Mouse (Mus musculus) fat pad, adult 2 months (tissue): ENCODE results near the gene Riok1.

Experiments
- DNase-seq: peaks from one replicate; pipeline ENCODE4 v3.0.0-alpha.2; 2011; ENCODE audit warnings: low read depth, low spot score; ENCODE audit errors: extremely low read depth

Gene Riok1

DNA sequence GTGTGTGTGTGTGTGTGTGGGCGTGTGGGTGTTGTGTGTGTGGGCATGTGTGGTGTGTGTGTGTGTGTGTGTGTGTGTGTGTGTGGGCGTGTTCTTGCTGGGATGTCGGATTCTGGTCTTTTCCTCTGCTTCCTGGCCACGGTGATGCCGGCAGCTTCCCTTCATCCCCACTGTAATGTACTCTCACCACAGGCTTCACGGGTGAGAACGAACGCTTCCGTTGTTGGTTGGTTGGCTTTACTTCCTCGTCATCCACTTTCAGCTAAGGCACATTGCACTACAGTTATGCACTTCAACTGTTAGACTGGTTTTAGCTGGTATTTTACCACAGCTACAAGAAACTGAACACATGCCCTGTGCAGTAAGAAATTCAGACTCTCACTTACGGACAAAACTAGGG lies 25.9 kb downstream of the Riok1 start:
- no peak for DNase-seq

DNA sequence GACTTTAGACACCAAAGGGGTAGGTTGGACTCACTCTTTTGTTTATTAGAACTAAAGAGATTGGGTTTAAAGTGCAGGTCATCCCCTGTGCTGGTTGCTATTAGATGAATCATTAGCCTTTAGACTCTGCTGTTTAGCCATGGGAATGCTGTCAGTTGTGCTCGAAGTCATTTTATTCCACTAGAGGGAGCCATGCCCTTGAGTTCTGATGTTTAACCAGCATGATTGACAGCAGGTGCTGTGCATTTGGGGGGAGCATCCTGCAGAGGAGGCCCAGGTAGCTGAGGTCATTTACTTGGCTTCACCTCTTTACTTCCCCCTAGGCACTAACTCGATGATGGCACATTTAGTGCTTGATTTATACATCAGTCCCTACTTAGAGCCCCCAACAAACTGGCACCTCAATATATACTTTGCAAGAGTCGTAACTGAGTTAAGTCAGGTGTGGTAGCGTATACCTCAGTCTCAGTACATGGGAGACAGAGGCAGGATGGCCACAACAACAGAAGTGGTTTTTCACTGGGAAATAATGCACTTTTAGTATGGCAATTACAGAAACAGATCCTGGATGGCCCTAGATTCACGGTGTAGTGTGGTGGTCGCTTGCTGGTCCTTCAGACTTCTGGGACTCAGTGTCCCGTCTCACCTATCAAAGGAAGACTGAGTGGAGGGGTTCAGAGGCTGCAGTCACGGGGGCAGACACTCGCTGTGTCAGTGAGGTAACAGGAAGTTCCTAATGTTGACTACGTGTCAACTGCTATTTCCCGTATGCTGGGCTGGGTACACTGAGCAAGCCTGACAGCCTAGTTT lies 28.3 kb downstream of the Riok1 start:
- no peak for DNase-seq

GRCm38 (mm10) chr13:38070945-38071344 lies 34.1 kb downstream of the Riok1 start:
- DNase-seq = no peak

DNA sequence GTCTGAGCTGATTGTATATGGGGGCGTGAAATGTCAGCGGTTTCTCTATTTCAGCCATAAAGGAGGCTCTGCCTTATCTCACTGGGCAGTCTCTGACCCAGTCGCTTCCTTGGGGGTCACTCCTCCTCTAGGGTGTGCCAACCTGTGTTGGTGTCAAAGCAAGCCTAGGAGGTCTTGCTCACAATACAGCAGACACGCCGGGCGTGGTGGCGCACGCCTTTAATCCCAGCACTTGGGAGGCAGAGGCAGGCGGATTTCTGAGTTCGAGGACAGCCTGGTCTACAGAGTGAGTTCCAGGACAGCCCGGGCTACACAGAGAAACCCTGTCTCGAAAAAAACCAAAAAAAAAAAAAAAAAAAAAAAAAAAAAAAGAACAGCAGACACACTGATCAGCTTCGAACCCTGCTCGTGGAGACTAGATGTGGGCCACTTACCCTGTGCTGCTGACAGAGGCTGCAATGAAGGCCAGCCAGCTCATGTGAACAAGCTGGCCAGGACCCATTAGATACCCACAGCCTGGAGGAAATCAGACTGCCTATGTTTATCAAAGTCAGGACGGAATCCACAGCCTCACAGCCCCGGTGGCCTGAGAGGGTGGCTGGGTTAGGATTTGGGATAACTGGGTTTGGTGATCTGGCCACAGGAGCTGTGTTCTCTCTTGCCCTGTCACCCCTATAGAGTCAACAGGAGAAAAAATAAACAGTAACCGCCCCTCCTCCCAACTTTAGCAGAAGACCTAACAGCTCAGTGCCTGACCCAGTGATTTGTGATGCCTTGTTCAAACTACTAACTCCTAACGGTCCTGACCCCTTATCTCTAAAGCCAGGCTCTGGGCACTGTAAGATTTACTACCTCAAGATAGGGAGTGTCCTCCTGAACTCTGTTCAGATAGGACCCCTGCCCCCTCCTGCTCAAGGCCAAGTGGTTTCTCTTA lies 36.8 kb downstream of the Riok1 start:
- DNase-seq = no peak

- no peak for DNase-seq
Measured at GRCm38 (mm10) chr13:38074404-38074803, 37.6 kb downstream of the Riok1 start.

GRCm38 (mm10) chr13:38077113-38077512 lies 40.3 kb downstream of the Riok1 start:
- no peak for DNase-seq

DNA sequence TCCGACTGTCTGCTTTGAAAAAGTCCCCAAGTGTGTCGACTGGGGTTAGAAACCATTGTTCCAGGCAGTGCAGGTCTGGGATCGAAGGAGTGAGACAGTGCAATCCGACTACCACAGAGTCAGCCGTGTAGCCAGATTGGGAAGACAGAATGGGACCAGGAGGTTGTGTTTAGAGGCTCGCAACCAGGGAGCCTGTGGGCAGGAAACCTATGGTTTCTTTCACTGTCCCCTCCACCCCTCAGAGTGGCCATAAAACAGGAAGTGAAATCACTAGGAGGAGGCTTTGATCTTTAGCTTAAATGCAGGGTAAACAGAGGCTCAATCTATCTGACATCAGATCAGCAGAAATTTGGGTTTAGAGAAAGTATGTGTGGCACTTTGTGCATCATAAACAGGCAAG lies 42.0 kb downstream of the Riok1 start:
- no peak for DNase-seq

GRCm38 (mm10) chr13:38079366-38079765 lies 42.6 kb downstream of the Riok1 start:
- DNase-seq = no peak

DNA sequence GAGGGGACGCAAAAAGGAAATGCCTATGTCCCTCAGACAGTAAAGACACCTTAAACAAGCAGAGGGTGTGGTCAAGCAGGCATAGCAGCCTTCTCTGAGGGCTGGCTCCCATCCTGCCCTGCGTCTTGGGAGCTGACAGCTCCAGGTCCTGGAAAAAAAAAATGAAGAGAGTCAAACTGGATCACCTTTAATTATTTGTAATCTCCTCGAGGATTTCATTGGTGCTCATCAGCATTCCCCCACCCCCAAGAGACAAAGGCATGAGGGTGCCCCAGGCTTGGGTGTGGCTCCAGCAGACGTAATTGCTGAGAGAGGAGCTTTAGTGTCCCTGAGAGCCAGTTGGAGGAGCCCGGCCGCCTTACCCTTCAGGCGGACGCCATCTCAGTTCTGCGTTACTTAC lies 43.2 kb downstream of the Riok1 start:
- no peak for DNase-seq

GRCm38 (mm10) chr13:38080725-38081124 lies 43.9 kb downstream of the Riok1 start:
- DNase-seq = peak; percentile 74

DNA sequence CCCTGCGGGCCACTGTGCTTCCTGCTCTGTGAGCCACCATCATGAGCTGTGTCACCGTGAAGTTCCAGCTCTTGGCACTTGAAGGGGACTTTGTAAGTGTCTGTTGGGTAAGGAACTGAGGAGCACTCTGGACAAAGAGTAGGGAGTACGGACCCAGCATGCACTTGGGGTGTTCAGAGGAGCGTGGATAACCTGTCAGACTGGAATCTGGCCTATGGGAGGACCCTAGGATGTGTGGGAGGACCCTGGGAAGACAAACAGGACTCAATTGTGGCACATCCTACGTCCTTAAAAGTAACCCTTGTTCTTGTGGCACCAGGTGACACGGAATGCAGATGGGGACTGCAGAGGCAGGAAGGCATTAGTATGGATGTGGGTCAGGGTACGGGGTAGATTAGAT lies 44.4 kb downstream of the Riok1 start:
- peak; percentile 83 for DNase-seq

- DNase-seq = no peak
Measured at GRCm38 (mm10) chr13:38086711-38087110, 49.9 kb downstream of the Riok1 start.

DNA sequence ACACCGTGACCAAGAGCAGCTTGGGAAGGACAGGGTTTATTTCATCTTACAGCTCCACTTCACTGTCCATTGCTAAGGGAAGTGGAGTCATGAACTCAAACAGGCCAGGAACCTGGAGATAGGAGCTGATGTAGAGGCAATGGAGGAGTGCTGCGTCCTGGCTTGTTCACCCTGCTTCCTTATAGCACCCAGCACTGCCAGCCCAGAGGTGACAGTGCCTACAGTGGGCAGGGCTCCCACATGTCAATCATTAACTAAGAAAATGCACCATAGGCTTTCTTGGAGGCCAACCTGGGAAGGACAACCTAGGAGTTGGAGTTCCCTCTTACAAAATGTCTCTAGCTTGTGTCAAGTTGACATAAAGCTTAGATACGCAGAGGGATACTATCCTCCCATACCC lies 51.2 kb downstream of the Riok1 start:
- DNase-seq = no peak

GRCm38 (mm10) chr13:38089449-38089848 lies 52.7 kb downstream of the Riok1 start:
- DNase-seq = no peak

DNA sequence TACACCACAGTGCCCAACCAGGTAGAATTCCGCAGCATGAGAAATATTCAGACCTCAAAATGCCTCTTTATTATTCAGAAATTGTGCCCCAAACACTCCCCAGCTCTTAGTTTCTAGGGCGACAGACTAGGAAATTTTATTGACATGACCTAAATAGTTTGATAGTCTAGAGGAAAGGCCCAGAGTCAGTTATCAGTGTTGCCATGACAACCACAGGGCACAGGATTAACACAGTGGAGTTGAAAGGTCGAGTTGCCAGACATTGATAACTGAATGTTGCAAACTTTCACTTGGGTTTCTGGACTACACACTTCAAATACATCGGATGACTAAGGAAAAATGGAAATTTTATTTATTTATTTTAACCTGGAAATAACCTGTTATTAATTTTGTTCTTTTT lies 53.1 kb downstream of the Riok1 start:
- no peak for DNase-seq

- DNase-seq = no peak
Measured at GRCm38 (mm10) chr13:38096207-38096606, 59.4 kb downstream of the Riok1 start.

GRCm38 (mm10) chr13:38103406-38103805 lies 66.6 kb downstream of the Riok1 start:
- DNase-seq = no peak

DNA sequence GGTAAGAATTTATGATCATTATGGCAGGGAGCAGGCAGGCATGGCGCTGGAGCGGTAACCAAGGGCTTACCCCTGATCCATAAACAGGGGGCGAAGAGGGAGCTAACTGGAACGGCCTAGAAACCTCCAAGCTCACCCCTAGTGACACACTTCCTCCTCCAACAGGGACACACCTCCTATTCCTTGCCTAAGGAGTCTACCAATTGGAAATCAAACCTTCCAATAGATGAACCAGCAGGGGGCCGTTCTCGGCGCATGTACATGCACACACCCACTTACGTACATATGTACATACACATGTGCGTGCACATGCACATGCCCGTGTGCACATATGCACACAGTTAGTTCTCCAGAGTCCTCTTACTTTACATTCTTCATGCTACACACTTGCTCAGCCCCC lies 67.7 kb downstream of the Riok1 start:
- DNase-seq = no peak

DNA sequence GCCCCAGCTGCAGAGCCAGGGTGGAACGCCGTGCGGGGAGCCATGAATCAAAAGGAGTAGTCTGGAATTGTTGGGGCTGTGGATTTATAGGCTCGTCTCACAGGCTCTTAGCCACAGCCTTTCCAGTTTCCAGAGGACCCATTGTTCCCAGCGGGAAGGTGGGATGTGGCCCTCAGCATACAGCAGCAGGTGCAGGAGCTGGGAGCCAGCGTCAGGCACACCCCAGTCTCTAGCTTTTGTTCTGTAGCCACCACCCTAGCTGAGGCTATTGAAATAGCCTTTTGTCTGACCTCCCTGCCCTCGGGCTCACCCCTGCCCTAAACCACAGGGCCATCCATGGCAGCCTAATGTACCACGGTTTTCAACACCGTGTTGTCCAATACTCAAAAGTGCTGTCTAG lies 72.3 kb downstream of the Riok1 start:
- DNase-seq = no peak
